Mouse (Mus musculus) CH12.LX (cell line): Measurements from ENCODE around the gene Brd4. TPM values are rescaled to one million over a fixed set of nuclear protein-coding genes. Genes with fewer than 3 reads are reported as not detected.

Experiments
- DNase-seq: peaks from one replicate; pipeline ENCODE4 v3.0.0-alpha.2; 2013; ENCODE audit errors: extremely low read depth
- H3K27ac ChIP-seq: 2 replicates; pipeline ENCODE4 v1.5.1; 2012; ENCODE audit warnings: low read depth, mild to moderate bottlenecking, control low read depth, moderate library complexity; ENCODE audit not compliant: insufficient read depth
- H3K27me3 ChIP-seq: replicated peaks from 2 replicates; pipeline ENCODE3; 2012; ENCODE audit warnings: inconsistent platforms
- H3K36me3 ChIP-seq, 2 experiments: replicated peaks in 1 of 2; 2 replicates each; pipeline versions ENCODE3 to v1.6.1; 2012; ENCODE audit warnings: inconsistent platforms in 1 of 2, low read length in 1 of 2, mild to moderate bottlenecking in 1 of 2, mixed read lengths in 1 of 2, moderate library complexity in 1 of 2; ENCODE audit not compliant: control insufficient read depth in 1 of 2, insufficient read depth in 1 of 2
- H3K4me1 ChIP-seq, 2 experiments: 2 replicates each; pipeline ENCODE4 v1.6.1; 2012; ENCODE audit warnings: inconsistent platforms in 1 of 2, moderate library complexity in 1 of 2; ENCODE audit not compliant: insufficient read depth in 2 of 2, control insufficient read depth in 1 of 2
- H3K4me2 ChIP-seq: 2 replicates; pipeline ENCODE4 v1.6.1; 2012; ENCODE audit warnings: low read depth, mild to moderate bottlenecking, control low read depth; ENCODE audit not compliant: poor library complexity, insufficient read depth, severe bottlenecking
- H3K4me3 ChIP-seq, 3 experiments: fragments of 150-350 bp in 1 of 3; sonication (generic) in 1 of 3; replicated peaks in 1 of 3; 2 replicates each; pipeline versions ENCODE3 to v1.5.1; 2011 to 2012; ENCODE audit warnings: low read depth in 2 of 3, low read length in 2 of 3, mild to moderate bottlenecking in 2 of 3, moderate library complexity in 2 of 3, control low read depth in 1 of 3, improper control_type of control experiment in 1 of 3, inconsistent platforms in 1 of 3, mixed read lengths in 1 of 3; ENCODE audit not compliant: poor library complexity in 1 of 3
- H3K79me2 ChIP-seq: replicated peaks from 2 replicates; pipeline ENCODE4 v1.6.1; 2012; ENCODE audit warnings: mild to moderate bottlenecking, moderate library complexity; ENCODE audit not compliant: control insufficient read depth, poor library complexity, insufficient read depth, severe bottlenecking; ENCODE audit errors: extremely low read depth
- H3K9ac ChIP-seq: 2 replicates; pipeline ENCODE4 v1.6.1; 2012; ENCODE audit warnings: low read depth, mild to moderate bottlenecking, control low read depth, moderate library complexity; ENCODE audit not compliant: insufficient read depth
- H3K9me3 ChIP-seq: replicated peaks from 2 replicates; pipeline ENCODE3; 2012; ENCODE audit warnings: low read length, inconsistent platforms, mixed read lengths
- BHLHE40 ChIP-seq: IDR thresholded peaks from 2 replicates; pipeline ENCODE4 v1.6.1; 2011; ENCODE audit warnings: mild to moderate bottlenecking, low read depth, low read length, improper control_type of control experiment
- CTCF ChIP-seq, 2 experiments: IDR thresholded peaks in 1 of 2; conservative IDR thresholded peaks in 1 of 2; 2 replicates each; pipeline ENCODE4 v1.5.1; 2011 to 2012; ENCODE audit warnings: low read depth in 2 of 2, low read length in 2 of 2, improper control_type of control experiment in 1 of 2, inconsistent platforms in 1 of 2, mild to moderate bottlenecking in 1 of 2, moderate library complexity in 1 of 2
- ELF1 ChIP-seq: IDR thresholded peaks from 2 replicates; pipeline ENCODE4 v1.6.1; 2014; ENCODE audit warnings: low read depth, mild to moderate bottlenecking, inconsistent platforms, low read length, improper control_type of control experiment
- EP300 ChIP-seq: IDR thresholded peaks from 2 replicates; pipeline ENCODE4 v1.6.1; 2011; ENCODE audit warnings: low read length, improper control_type of control experiment
- KAT2A ChIP-seq: IDR thresholded peaks from 2 replicates; pipeline ENCODE4 v1.6.1; 2012; ENCODE audit warnings: low read length, improper control_type of control experiment, inconsistent platforms; ENCODE audit not compliant: insufficient replicate concordance
- MAFK ChIP-seq: IDR thresholded peaks from 2 replicates; pipeline ENCODE4 v1.6.1; 2011; ENCODE audit warnings: low read length, improper control_type of control experiment; ENCODE audit not compliant: insufficient replicate concordance
- MYC ChIP-seq: IDR thresholded peaks from 2 replicates; pipeline ENCODE4 v1.6.1; 2011; ENCODE audit warnings: low read depth, mild to moderate bottlenecking, improper control_type of control experiment, low read length
- POLR2AphosphoS2 ChIP-seq: IDR thresholded peaks from 2 replicates; pipeline ENCODE4 v1.6.1; 2011; ENCODE audit warnings: low read depth, low read length, improper control_type of control experiment
- RCOR1 ChIP-seq: conservative IDR thresholded peaks from 2 replicates; pipeline ENCODE4 v1.6.1; 2012; ENCODE audit warnings: low read depth, mild to moderate bottlenecking, inconsistent platforms, low read length, improper control_type of control experiment
- SIN3A ChIP-seq: IDR thresholded peaks from 2 replicates; pipeline ENCODE4 v1.6.1; 2012; ENCODE audit warnings: low read length, improper control_type of control experiment, inconsistent platforms
- TCF12 ChIP-seq: IDR thresholded peaks from 2 replicates; pipeline ENCODE4 v1.6.1; 2014; ENCODE audit warnings: low read depth, mild to moderate bottlenecking, inconsistent platforms, low read length, improper control_type of control experiment
- USF1 ChIP-seq: IDR thresholded peaks from 2 replicates; pipeline ENCODE4 v1.6.1; 2014; ENCODE audit warnings: low read depth, mild to moderate bottlenecking, inconsistent platforms, low read length, improper control_type of control experiment
- ZC3H11A ChIP-seq: IDR thresholded peaks from 2 replicates; pipeline ENCODE4 v1.6.1; 2012; ENCODE audit warnings: low read depth, mild to moderate bottlenecking, inconsistent platforms, low read length, improper control_type of control experiment
- ZNF384 ChIP-seq: IDR thresholded peaks from 2 replicates; pipeline ENCODE4 v1.6.1; 2012; ENCODE audit warnings: low read depth, low read length, improper control_type of control experiment, inconsistent platforms
- dilution Hi-C: fragments of 300-500 bp; cut with MboI; formaldehyde crosslinking; loops from 2 replicates; pipeline ENCODE4 v1.14.3; 2020; ENCODE audit warnings: low sequenced_read_pairs; ENCODE audit not compliant: extremely low pct_unique_long_range_greater_than_20kb, extremely low pct_ligation_motif_present
- in situ Hi-C: fragments of 300-500 bp; cut with MboI; formaldehyde crosslinking; loops from 3 replicates; pipeline ENCODE4 v1.14.3; 2019; ENCODE audit warnings: low sequenced_read_pairs, low pct_ligation_motif_present, low pct_unique_long_range_greater_than_20kb, mixed read lengths
- polyA plus RNA-seq: library from polyadenylated mRNA; unstranded; fragments of >175 nt; gene quantifications from 2 replicates; pipeline ENCODE4 v1.2.1, GENCODE M21; 2012; ENCODE audit warnings: low read depth; ENCODE audit not compliant: insufficient read length
- total RNA-seq, 2 experiments: library from RNA; depleted of rRNA; stranded (reverse); fragments of 300-350 nt in 1 of 2; fragments of >200 nt in 1 of 2; gene quantifications; 2 replicates each; pipeline ENCODE4 v1.2.3; 2012 to 2014

The Brd4 gene
- total and polyA plus RNA-seq, 3 experiments = 6.3 to 68.5 (median 19.1) TPM

- Histone ChIP-seq H3K4me3 (no peak overlapping the region), H3K36me3 (peaks cover 0 to 33% of the 10 kb centered on the region in 2 experiments), H3K27ac (no peak overlapping the region), H3K9me3 (no peaks in the 10 kb centered on the region), H3K27me3 (no peaks in the 10 kb centered on the region), H3K4me2 (no peak overlapping the region), H3K4me1 (peaks cover 0 to 59% of the 10 kb centered on the region in 2 experiments; a peak in 2 of 4 replicates), H3K79me2 (peaks cover 87% of the 10 kb centered on the region), H3K9ac (no peak overlapping the region)
- TF ChIP-seq POLR2AphosphoS2 = no peak
- no peak for TF ChIP-seq ZNF384
- TF ChIP-seq BHLHE40 = no peak
- TF ChIP-seq RCOR1 = no peak
- no peak for TF ChIP-seq ELF1
- TF ChIP-seq MYC = no peak
- dilution Hi-C loops (no loop called here), in situ Hi-C loops (no loop called here)
- DNase-seq = no peak
These were observed 27.1 kb downstream of the Brd4 start for GRCm38 (mm10) chr17:32257452-32257851.

- in situ Hi-C loops = no loop called here
- no peak overlapping the region for H3K9ac ChIP-seq
- H3K4me1 ChIP-seq = peaks cover 0 to 61% of the 10 kb centered on the region in 2 experiments; a peak in 2 of 4 replicates
- no peak overlapping the region for H3K4me2 ChIP-seq
- no peak overlapping the region for H3K4me3 ChIP-seq
- dilution Hi-C loops = no loop called here
- H3K36me3 ChIP-seq = peaks cover 0 to 35% of the 10 kb centered on the region in 2 experiments
- H3K27me3 ChIP-seq = no peaks in the 10 kb centered on the region
- no peaks in the 10 kb centered on the region for H3K9me3 ChIP-seq
- peaks cover 88% of the 10 kb centered on the region for H3K79me2 ChIP-seq
- no peak for TF ChIP-seq EP300
- TF ChIP-seq SIN3A = no peak
- TF ChIP-seq CTCF (conservative IDR thresholded peaks at IDR 0.05 in 1 of 2, IDR thresholded peaks at IDR 0.05 in 1 of 2; ENCODE audit: low read depth in 2 of 2, low read length in 2 of 2) = no peak
- H3K27ac ChIP-seq = no peak overlapping the region
- DNase-seq = no peak
These were observed 27.6 kb downstream of the Brd4 start for GRCm38 (mm10) chr17:32256896-32257295.

GRCm38 (mm10) chr17:32253261-32253660, 31.3 kb downstream of the Brd4 start:
- H3K36me3 ChIP-seq = peaks cover 0 to 46% of the 10 kb centered on the region in 2 experiments

More at GRCm38 (mm10) chr17:32253261-32253660, 31.3 kb downstream of the Brd4 start:
- no peak overlapping the region for H3K4me3 ChIP-seq
- peaks cover 88% of the 10 kb centered on the region for H3K79me2 ChIP-seq
- TF ChIP-seq TCF12 = no peak
- no peak for TF ChIP-seq MAFK
- TF ChIP-seq KAT2A = no peak
- TF ChIP-seq ZC3H11A = no peak
- no peak for TF ChIP-seq RCOR1
- TF ChIP-seq USF1 = no peak
- H3K9me3 ChIP-seq = no peaks in the 10 kb centered on the region
- no peak for DNase-seq
- H3K4me1 ChIP-seq = peaks cover 0 to 53% of the 10 kb centered on the region in 2 experiments; a peak in 2 of 4 replicates
- dilution Hi-C loops = no loop called here
- H3K27me3 ChIP-seq = no peaks in the 10 kb centered on the region
- in situ Hi-C loops = no loop called here
- no peak overlapping the region for H3K9ac ChIP-seq
- H3K4me2 ChIP-seq = no peak overlapping the region
- H3K27ac ChIP-seq = no peak overlapping the region
